In the genomic region with DNA sequence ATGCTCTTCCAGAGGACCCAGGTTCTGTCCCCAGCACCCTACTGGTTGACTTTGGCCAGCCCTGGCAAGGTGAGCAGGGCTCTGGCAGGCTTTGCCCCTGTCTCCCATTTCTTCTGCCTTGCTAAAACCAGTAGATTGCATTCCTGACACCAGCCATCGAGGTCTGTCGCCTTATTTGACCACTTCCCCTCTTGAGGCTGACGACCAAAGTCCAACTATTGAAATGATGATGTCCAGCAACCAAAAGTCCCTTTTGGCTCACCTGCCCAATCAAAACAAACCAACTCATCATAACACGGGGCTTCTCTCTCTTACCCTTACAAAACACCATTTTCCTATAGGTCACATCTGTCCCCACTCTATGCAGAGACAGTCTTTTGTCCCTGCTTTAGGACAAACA, we compare ENCODE assay signal across 24 mouse cellular contexts.
"Had no signal": no experiment of that assay in that cellular context is flagged by ENCODE, and none has a peak within 500 bp of the region (broad histone marks: within the 10 kb centered on the region; RNA-seq: fewer than 3 reads in every experiment).

No protein-coding gene starts in this region.

- H3K9me3 ChIP-seq: heart, embryonic 13.5 days; heart, embryonic 15.5 days; hindbrain, embryonic 13.5 days; hindbrain, embryonic 15.5 days; kidney, embryonic 15.5 days; limb, embryonic 13.5 days; limb, embryonic 15.5 days; liver, embryonic 12.5 days had no signal

- H3K27me3 ChIP-seq: heart, embryonic 13.5 days; hindbrain, embryonic 15.5 days; kidney, embryonic 15.5 days; limb, embryonic 15.5 days had no signal

- H3K27ac ChIP-seq: gastrocnemius, adult 2 months; heart, embryonic 13.5 days; heart, embryonic 15.5 days; hindbrain, embryonic 13.5 days; hindbrain, embryonic 15.5 days; hindbrain, postnatal 0 days; kidney, embryonic 15.5 days; kidney, postnatal 0 days; limb, embryonic 13.5 days; limb, embryonic 15.5 days; liver, embryonic 12.5 days had no signal

- H3K4me3 ChIP-seq: gastrocnemius, adult 2 months; heart, embryonic 13.5 days; heart, embryonic 15.5 days; hindbrain, embryonic 13.5 days; hindbrain, embryonic 15.5 days; kidney, embryonic 15.5 days; limb, embryonic 13.5 days; limb, embryonic 15.5 days; liver, embryonic 12.5 days had no signal

- H3K36me3 ChIP-seq: heart, embryonic 13.5 days; heart, embryonic 15.5 days; hindbrain, embryonic 13.5 days; hindbrain, embryonic 15.5 days; kidney, embryonic 15.5 days; limb, embryonic 13.5 days; limb, embryonic 15.5 days; liver, embryonic 12.5 days had no signal

- DNase-seq: gastrocnemius, adult 2 months; gastrocnemius, postnatal 10 days; gastrocnemius, postnatal 36 days; heart, adult 18-20 months; heart, postnatal 14 days; heart, postnatal 36 days; kidney, adult 11 months; kidney, adult 2 months; kidney, adult 9 months; kidney, postnatal 14 days; kidney, postnatal 36 days; layer of hippocampus, adult 9-11 months; layer of hippocampus, postnatal 36 days; left cerebral cortex, postnatal 4 days had no signal
